Mouse (Mus musculus): Measurements from ENCODE around the gene Pbxip1. TPM values are rescaled to one million over a fixed set of nuclear protein-coding genes. Genes with fewer than 3 reads are reported as not detected.

The Pbxip1 gene
- polyA plus RNA-seq, 1 experiment from 2014 or later: 39.2 TPM

- H3K4me1 ChIP-seq (replicated peaks): no peaks in the 10 kb centered on the region; the same call in 1 of the 2 replicates
- H3K36me3 ChIP-seq: 0 out of 2 replicates have a peak, but pooled peaks cover 18% of the 10 kb centered on the region
- H3K4me2 ChIP-seq (replicated peaks): no peak overlapping the region
- no peak overlapping the region for H3K4me3 ChIP-seq (replicated peaks)
- no peak overlapping the region for H3K27ac ChIP-seq
- ATAC-seq: peak; percentile 57
- H3K9me3 ChIP-seq: no peaks in the 10 kb centered on the region
- H3K9ac ChIP-seq: no peak overlapping the region
- no peaks in the 10 kb centered on the region for H3K27me3 ChIP-seq (replicated peaks)
- 58% methylated on average over 13 of the region's 13 CpGs for WGBS
Measured at GRCm38 (mm10) chr3:89448720-89449537, 12.4 kb downstream of the Pbxip1 start.

DNA sequence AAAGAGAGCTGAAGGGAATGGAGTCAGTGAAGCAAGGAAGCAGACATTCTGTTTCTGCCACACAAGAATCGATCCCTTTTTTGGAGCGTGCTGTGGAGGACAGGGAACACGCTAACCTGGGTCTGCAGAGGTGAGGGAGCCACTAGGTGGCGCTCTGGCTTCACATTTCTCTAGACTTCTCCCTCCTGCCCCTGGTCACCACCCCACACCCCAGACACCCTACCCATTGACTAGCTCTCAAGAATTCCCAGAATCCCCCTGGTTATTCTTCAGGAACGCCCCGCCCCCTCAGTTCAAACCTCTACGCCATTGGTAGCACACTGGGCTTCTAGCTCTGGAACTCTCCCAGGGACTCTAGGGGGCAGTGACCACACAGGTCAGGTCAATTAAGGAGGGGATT lies 13.0 kb downstream of the Pbxip1 start:
- Histone ChIP-seq H3K36me3 (0 out of 2 replicates have a peak, but pooled peaks cover 18% of the 10 kb centered on the region), H3K9ac (no peak overlapping the region), H3K4me1 (replicated peaks) (no peaks in the 10 kb centered on the region; the same call in 1 of the 2 replicates), H3K4me3 (replicated peaks) (no peak overlapping the region), H3K9me3 (no peaks in the 10 kb centered on the region), H3K27me3 (replicated peaks) (no peaks in the 10 kb centered on the region), H3K4me2 (replicated peaks) (no peak overlapping the region), H3K27ac (no peak overlapping the region)
- ATAC-seq: peak; percentile 73
- 53% methylated on average over 7 of the region's 7 CpGs for WGBS

DNA sequence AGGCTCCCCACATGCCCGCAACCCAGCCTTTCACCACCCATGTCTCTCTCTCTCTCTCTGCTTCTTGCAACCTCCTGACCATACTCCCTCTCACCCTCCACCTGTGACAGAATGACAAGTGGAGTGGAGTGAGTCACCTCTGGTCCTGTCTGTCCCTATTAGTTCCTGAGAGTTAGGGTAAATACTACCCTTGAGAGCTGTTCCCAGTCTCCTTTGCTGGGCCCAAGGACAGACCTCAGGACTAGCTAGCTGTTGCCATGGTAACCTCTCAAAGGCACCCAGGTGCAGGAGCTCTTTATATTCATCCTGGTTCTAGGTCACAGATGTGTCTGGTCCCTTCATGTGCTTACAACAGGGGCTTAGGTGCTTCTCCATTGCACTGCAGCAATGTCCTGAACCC lies 15.4 kb downstream of the Pbxip1 start:
- no peak overlapping the region for H3K4me2 ChIP-seq (replicated peaks)
- 0 out of 2 replicates have a peak, but pooled peaks cover 4% of the 10 kb centered on the region for H3K36me3 ChIP-seq
- H3K4me1 ChIP-seq (replicated peaks): peaks cover 2% of the 10 kb centered on the region
- no peaks in the 10 kb centered on the region for H3K9me3 ChIP-seq
- no peak for ATAC-seq
- H3K27ac ChIP-seq: no peak overlapping the region
- H3K9ac ChIP-seq: no peak overlapping the region
- H3K27me3 ChIP-seq (replicated peaks): no peaks in the 10 kb centered on the region
- WGBS: 72% methylated on average over 1 of the region's 1 CpGs
- H3K4me3 ChIP-seq (replicated peaks): no peak overlapping the region

DNA sequence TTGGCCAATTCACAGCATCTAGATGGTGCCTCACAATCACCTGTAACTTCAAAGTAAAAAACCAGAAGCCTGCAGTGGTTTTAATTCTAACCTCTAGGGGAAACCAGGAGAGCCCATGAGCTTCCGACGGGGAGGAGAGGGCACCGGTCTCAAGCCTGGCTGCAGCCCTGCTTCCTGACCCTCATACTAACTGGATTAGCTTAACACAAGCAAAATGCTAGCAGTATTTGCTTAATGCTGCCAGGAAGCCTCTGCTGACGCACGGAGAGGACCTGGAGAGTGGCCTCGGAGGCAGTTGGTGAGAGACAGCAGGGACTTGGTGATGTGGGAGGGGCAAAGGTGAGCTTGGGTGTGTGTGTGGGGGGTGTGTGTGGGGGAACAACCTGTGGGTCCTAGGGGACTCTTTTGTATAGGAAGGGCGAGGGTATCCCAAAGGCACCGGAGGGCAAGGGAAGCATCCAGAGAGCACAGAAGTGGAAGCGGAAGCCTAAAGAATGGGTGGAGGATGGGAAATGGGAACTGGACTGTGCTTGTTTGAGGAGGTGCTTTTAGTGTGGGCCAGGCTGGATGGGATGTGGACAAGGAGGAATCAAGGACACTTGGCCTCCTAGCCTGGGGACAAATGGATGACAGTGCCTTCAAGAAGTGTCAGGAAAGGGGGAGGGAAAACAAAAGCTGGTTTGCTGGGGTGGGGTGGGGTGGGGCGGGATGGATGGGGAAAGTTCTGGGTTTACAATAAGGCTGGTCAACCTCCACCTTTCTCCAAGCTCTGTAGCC lies 18.1 kb downstream of the Pbxip1 start, which contains the start of gene Pmvk:
Pmvk (plus strand) TSS at position 141 of the 777 bp plus-strand sequence.
- ATAC-seq: no peak
- Histone ChIP-seq H3K27me3 (replicated peaks) (no peaks in the 10 kb centered on the region), H3K4me1 (replicated peaks) (peaks cover 9% of the 10 kb centered on the region), H3K9ac (no peak within 1 kb of the TSS), H3K27ac (no peak within 1 kb of the TSS), H3K9me3 (no peaks in the 10 kb centered on the region), H3K4me2 (replicated peaks) (no peak within 1 kb of the TSS), H3K36me3 (no peaks in the 10 kb centered on the region), H3K4me3 (replicated peaks) (no peak within 1 kb of the TSS)
- WGBS: 56% methylated on average over 10 of the region's 10 CpGs

GRCm38 (mm10) chr3:89455786-89456285 lies 19.3 kb downstream of the Pbxip1 start:
- Histone ChIP-seq H3K4me3 (replicated peaks) (no peak overlapping the region), H3K27me3 (replicated peaks) (no peaks in the 10 kb centered on the region), H3K4me1 (replicated peaks) (peaks cover 12% of the 10 kb centered on the region), H3K4me2 (replicated peaks) (no peak overlapping the region), H3K27ac (no peak overlapping the region), H3K36me3 (no peaks in the 10 kb centered on the region), H3K9ac (no peak overlapping the region), H3K9me3 (no peaks in the 10 kb centered on the region)
- no peak for ATAC-seq
- 50% methylated on average over 1 of the region's 1 CpGs for WGBS

DNA sequence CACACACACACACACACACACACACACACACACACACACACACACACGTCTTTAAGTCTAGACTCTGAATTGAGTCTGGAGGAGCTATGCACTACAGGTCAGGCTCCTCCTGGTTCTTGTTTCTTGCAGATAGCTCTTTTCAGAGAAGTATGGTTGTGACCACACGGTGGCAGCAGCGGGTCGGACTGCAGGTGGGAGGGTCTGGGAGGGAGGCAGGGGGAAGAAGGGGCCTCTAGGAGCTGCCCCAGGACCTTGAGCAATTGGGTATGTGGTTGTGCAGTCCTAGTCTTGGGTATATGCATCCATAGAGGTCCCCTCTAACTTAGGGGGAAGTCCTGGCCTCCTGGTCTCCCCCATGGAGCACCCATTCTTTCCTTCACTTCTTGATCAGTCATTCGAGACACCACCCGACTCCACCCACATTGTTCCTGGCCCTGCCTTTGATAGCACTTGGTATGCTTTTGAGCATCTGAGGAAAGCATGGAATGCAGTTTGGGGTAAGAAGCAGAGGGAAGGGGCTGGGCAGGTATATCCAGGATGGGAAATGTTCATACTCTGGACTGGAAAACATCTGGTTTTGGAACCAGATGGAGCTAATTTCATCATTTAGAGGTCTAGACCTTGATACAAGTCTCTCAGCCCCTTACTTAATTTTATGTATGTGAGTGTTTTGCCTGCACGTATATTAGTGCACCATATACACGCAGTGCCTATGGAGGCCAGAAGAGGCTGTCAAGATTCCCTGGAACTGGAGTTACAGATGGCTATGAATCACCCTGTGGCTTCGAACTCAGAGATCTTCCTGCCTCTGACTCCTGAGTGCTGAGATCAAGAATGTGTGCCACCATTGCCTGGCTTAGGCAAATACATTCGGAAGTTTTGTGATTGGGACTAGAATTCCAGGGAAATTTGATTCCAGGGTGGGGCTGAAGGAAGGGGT lies 20.5 kb downstream of the Pbxip1 start:
- Histone ChIP-seq H3K4me2 (replicated peaks) (no peak overlapping the region), H3K9me3 (no peaks in the 10 kb centered on the region), H3K4me3 (replicated peaks) (no peak overlapping the region), H3K27me3 (replicated peaks) (no peaks in the 10 kb centered on the region), H3K27ac (no peak overlapping the region), H3K4me1 (replicated peaks) (peaks cover 12% of the 10 kb centered on the region), H3K36me3 (no peaks in the 10 kb centered on the region), H3K9ac (no peak overlapping the region)
- WGBS: 42% methylated on average over 10 of the region's 10 CpGs
- peak; percentile 19; the same call in 1 of the 2 replicates for ATAC-seq

DNA sequence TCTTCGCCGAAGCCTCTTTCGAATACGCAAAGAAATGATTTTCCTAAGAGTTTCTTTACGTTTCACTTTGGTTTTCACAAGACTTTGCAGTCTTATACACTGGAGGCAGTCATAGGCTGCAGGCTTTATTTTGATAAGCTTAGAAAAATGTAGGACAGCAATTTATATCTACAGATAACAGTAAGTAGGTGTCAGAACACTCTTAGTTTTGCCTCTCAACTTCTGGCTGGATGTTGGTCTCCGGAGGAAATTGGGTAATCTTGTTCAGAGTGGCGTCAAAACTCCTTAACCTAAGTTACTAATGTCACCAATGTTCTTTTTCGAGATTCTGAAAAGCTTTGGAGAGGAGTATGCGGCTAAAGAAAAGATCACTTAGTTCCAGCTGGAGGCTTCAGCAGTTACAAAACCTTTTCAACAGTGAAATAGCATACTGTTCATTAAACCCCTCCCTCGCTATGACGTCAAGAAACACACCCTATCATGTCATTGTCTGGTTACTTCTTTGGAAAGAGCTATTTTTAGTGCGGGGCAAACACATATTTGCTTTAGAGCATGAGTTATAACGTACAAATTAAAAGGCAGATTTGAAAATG lies 22.0 kb downstream of the Pbxip1 start:
- peak; percentile 65 for ATAC-seq
- Histone ChIP-seq H3K27me3 (replicated peaks) (no peaks in the 10 kb centered on the region), H3K36me3 (no peaks in the 10 kb centered on the region), H3K9me3 (no peaks in the 10 kb centered on the region), H3K27ac (peak overlapping the region; percentile 37; the same call in 1 of the 2 replicates), H3K4me3 (replicated peaks) (peak overlapping the region; percentile 61), H3K9ac (no peak overlapping the region), H3K4me2 (replicated peaks) (peak overlapping the region; percentile 80), H3K4me1 (replicated peaks) (peaks cover 12% of the 10 kb centered on the region)
- 47% methylated on average over 13 of the region's 13 CpGs for WGBS

- peak overlapping the region; percentile 63 for H3K9ac ChIP-seq
- ATAC-seq: peak; percentile 92
- H3K27ac ChIP-seq: peak overlapping the region; percentile 87
- peak overlapping the region; percentile 61 for H3K4me3 ChIP-seq (replicated peaks)
- peak overlapping the region; percentile 80 for H3K4me2 ChIP-seq (replicated peaks)
- peaks cover 12% of the 10 kb centered on the region for H3K4me1 ChIP-seq (replicated peaks)
- H3K9me3 ChIP-seq: no peaks in the 10 kb centered on the region
- under 1% methylated on average over 36 of the region's 36 CpGs for WGBS
- no peaks in the 10 kb centered on the region for H3K27me3 ChIP-seq (replicated peaks)
- no peaks in the 10 kb centered on the region for H3K36me3 ChIP-seq
Measured at GRCm38 (mm10) chr3:89458965-89459807, 22.7 kb downstream of the Pbxip1 start.

DNA sequence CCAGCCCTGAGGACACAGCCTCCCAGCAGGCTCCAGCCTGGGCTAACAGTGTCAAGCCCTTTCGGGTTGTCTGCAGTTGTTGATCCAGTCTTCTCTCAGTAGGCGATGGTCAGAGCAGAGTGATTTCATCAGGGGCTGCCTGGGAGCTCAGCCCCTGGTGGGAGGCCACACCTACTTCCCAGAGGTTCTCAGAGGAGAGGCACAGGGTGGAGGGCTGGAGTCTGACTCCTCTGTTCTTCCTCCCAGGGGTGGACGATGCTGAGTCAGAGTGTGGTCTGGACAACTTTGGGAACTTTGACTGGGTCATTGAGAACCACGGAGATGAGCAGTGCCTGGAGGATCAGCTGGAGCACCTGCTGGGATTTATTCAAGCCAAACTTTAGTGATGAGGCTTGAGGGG lies 31.8 kb downstream of the Pbxip1 start:
- H3K9me3 ChIP-seq: no peaks in the 10 kb centered on the region
- H3K4me3 ChIP-seq (replicated peaks): no peak overlapping the region
- no peaks in the 10 kb centered on the region for H3K27me3 ChIP-seq (replicated peaks)
- H3K36me3 ChIP-seq: no peaks in the 10 kb centered on the region
- ATAC-seq: no peak
- H3K27ac ChIP-seq: no peak overlapping the region
- no peak overlapping the region for H3K9ac ChIP-seq
- H3K4me2 ChIP-seq (replicated peaks): no peak overlapping the region
- WGBS: 61% methylated on average over 4 of the region's 4 CpGs
- H3K4me1 ChIP-seq (replicated peaks): no peaks in the 10 kb centered on the region

DNA sequence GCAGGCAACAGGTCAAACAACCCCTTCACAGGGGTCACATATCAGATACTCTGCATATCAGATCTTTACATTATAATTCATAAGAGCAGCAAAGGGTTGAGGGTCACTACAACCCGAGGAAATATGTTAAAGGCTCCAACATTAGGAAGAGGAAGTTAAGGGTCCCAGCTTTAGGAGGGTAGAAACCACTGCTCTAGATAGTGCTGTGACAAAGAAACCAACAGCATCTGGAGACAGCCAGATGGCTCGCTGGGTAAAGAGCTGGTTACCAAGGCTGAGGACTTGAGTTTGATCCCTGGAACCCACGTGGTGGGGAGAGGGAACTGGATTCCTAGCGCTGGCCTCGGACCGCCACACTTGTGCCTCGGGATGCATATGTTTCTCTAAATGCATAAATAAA lies 35.8 kb downstream of the Pbxip1 start:
- 72% methylated on average over 7 of the region's 7 CpGs for WGBS
- Histone ChIP-seq H3K4me3 (replicated peaks) (no peak overlapping the region), H3K27ac (no peak overlapping the region), H3K4me2 (replicated peaks) (no peak overlapping the region), H3K9ac (no peak overlapping the region), H3K4me1 (replicated peaks) (no peaks in the 10 kb centered on the region), H3K27me3 (replicated peaks) (no peaks in the 10 kb centered on the region), H3K36me3 (no peaks in the 10 kb centered on the region), H3K9me3 (no peaks in the 10 kb centered on the region)
- no peak for ATAC-seq

GRCm38 (mm10) chr3:89473838-89474237 lies 37.3 kb downstream of the Pbxip1 start:
- H3K9ac ChIP-seq: no peak overlapping the region
- no peak overlapping the region for H3K27ac ChIP-seq
- 81% methylated on average over 6 of the region's 6 CpGs for WGBS
- H3K4me2 ChIP-seq (replicated peaks): no peak overlapping the region
- no peaks in the 10 kb centered on the region for H3K27me3 ChIP-seq (replicated peaks)
- no peaks in the 10 kb centered on the region for H3K4me1 ChIP-seq (replicated peaks)
- no peaks in the 10 kb centered on the region for H3K36me3 ChIP-seq
- ATAC-seq: no peak
- no peak overlapping the region for H3K4me3 ChIP-seq (replicated peaks)
- no peaks in the 10 kb centered on the region for H3K9me3 ChIP-seq
